Mouse (Mus musculus): Measurements from ENCODE around the gene Phldb2. TPM values are rescaled to one million over a fixed set of nuclear protein-coding genes. Genes with fewer than 3 reads are reported as not detected.

Phldb2 gene
- polyA plus RNA-seq, 1 experiment from 2014 or later = 31.4 TPM

GRCm38 (mm10) chr16:45830096-45830866 is 123.1 kb downstream of the Phldb2 start:
- no peak; the same call in 1 of the 2 replicates for ATAC-seq (ENCODE audit: insufficient read depth, low FRiP score, low read depth)
- no peaks in the 10 kb centered on the region for H3K9me3 ChIP-seq
- no peak overlapping the region for H3K4me3 ChIP-seq (replicated peaks)
- WGBS = 36% methylated on average over 11 of the region's 11 CpGs
- no peak overlapping the region for H3K4me2 ChIP-seq
- H3K27ac ChIP-seq = peak overlapping the region; percentile 57
- 0 out of 2 replicates have a peak, but pooled peaks cover 3% of the 10 kb centered on the region for H3K36me3 ChIP-seq
- H3K27me3 ChIP-seq (replicated peaks) = no peaks in the 10 kb centered on the region
- H3K4me1 ChIP-seq = peaks cover 23% of the 10 kb centered on the region
- no peak overlapping the region for H3K9ac ChIP-seq

DNA sequence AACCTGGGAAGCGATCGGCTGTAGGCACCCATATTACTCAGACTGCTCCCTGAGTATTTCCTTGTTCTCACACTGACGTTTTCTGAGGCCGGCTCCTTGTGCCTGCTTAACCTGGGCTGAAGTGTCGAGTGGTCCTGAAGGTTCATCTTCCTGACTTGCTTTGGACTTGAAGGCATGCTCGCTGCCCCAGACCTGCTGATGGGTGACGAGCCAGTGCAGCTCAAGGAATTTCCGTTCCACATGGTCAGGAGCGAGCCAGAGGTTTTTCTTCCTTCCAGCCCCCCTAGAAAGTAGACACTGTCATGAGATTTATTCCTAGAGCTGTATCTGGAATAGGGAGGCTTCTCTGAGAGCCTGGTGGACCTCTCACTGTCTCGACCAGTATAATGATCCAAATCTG is 128.1 kb downstream of the Phldb2 start:
- Histone ChIP-seq H3K4me2 (no peak overlapping the region), H3K27ac (no peak overlapping the region), H3K9ac (no peak overlapping the region), H3K4me3 (replicated peaks) (no peak overlapping the region), H3K9me3 (no peaks in the 10 kb centered on the region), H3K4me1 (peaks cover 9% of the 10 kb centered on the region; the same call in 1 of the 2 replicates), H3K36me3 (0 out of 2 replicates have a peak, but pooled peaks cover 6% of the 10 kb centered on the region), H3K27me3 (replicated peaks) (no peaks in the 10 kb centered on the region)
- WGBS = 83% methylated on average over 10 of the region's 10 CpGs
- no peak for ATAC-seq (ENCODE audit: insufficient read depth, low FRiP score, low read depth)

- no peak overlapping the region for H3K4me2 ChIP-seq
- 36% methylated on average over 4 of the region's 4 CpGs for WGBS
- 0 out of 2 replicates have a peak, but pooled peaks cover 3% of the 10 kb centered on the region for H3K4me1 ChIP-seq
- no peaks in the 10 kb centered on the region for H3K9me3 ChIP-seq
- H3K27me3 ChIP-seq (replicated peaks) = no peaks in the 10 kb centered on the region
- H3K27ac ChIP-seq = no peak overlapping the region
- H3K36me3 ChIP-seq = 0 out of 2 replicates have a peak, but pooled peaks cover 6% of the 10 kb centered on the region
- no peak overlapping the region for H3K4me3 ChIP-seq (replicated peaks)
- ATAC-seq (ENCODE audit: insufficient read depth, low FRiP score, low read depth) = no peak
- no peak overlapping the region for H3K9ac ChIP-seq
Observed at GRCm38 (mm10) chr16:45824025-45824424, 129.4 kb downstream of the Phldb2 start.

DNA sequence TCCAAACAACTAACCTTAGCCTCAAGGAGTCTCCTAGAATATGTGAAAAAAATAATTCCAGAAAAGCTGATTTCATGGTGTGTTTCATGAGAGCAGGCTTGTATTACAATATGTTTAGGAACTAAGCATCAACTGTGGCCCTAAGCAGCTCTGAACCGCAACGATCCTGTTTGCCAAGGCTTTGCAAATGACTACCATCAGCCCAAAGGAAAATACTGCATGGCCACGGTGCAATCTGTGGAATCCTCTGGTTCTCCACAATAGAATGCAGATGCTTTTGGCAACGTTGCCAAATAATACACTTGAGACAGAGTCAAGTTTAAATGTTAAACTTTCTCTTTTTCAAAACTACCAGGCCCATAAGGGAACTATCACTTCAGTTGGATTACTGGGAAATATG is 133.5 kb downstream of the Phldb2 start:
- 0 out of 2 replicates have a peak, but pooled peaks cover 3% of the 10 kb centered on the region for H3K4me1 ChIP-seq
- ATAC-seq (ENCODE audit: insufficient read depth, low FRiP score, low read depth) = no peak
- H3K9ac ChIP-seq = no peak overlapping the region
- no peaks in the 10 kb centered on the region for H3K36me3 ChIP-seq
- no peak overlapping the region for H3K4me2 ChIP-seq
- 80% methylated on average over 4 of the region's 4 CpGs for WGBS
- no peaks in the 10 kb centered on the region for H3K27me3 ChIP-seq (replicated peaks)
- no peaks in the 10 kb centered on the region for H3K9me3 ChIP-seq
- no peak overlapping the region for H3K4me3 ChIP-seq (replicated peaks)
- H3K27ac ChIP-seq = no peak overlapping the region

DNA sequence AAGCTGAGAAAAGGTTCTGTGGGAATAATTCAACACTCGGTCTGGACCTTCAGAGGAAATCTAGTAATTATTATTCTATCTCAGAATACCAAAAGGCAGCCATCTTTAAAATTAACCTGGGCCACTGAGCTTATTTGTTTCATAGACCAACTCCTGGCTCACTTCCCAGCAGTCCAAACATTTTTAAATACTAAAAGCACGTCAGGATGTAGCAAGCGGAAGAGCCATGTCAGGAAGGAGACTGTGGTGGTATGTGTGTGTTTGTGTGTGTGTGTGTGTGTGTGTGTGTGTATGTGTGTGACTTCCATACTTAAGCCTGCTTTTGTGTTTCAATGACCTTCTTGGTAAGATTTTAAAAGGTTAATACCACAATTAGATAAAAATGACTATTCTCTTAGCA is 135.6 kb downstream of the Phldb2 start:
- 67% methylated on average over 3 of the region's 3 CpGs for WGBS
- no peak overlapping the region for H3K4me2 ChIP-seq
- no peak for ATAC-seq (ENCODE audit: insufficient read depth, low FRiP score, low read depth)

GRCm38 (mm10) chr16:45816670-45817069 is 136.7 kb downstream of the Phldb2 start:
- no peaks in the 10 kb centered on the region for H3K4me1 ChIP-seq

More for the DNA sequence above, 135.6 kb downstream of the Phldb2 start:
- no peaks in the 10 kb centered on the region for H3K27me3 ChIP-seq (replicated peaks)
- no peak overlapping the region for H3K4me3 ChIP-seq (replicated peaks)
- no peak overlapping the region for H3K27ac ChIP-seq
- no peaks in the 10 kb centered on the region for H3K9me3 ChIP-seq
- H3K36me3 ChIP-seq = no peaks in the 10 kb centered on the region
- H3K4me1 ChIP-seq = no peaks in the 10 kb centered on the region
- no peak overlapping the region for H3K9ac ChIP-seq

DNA sequence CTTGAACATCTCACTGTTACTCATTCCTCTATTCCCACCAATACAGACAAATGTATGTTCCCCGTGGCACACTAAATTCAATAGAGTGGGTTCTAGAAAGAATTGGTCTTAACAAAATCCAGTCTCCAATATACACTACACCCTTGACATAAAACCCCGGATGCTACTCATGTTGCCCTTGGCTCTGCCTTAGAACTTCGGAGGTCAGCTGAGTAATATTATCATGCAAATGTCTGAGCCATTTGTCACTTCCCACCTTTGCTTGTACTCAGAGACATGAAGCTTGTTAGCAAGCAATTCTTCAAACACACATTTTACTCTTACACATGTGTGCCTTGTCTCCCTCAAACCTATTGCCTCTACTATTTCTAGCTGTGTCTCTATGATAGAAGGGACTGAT is 138.8 kb downstream of the Phldb2 start:
- Histone ChIP-seq H3K27ac (no peak overlapping the region), H3K9ac (no peak overlapping the region), H3K4me1 (0 out of 2 replicates have a peak, but pooled peaks cover 13% of the 10 kb centered on the region), H3K27me3 (replicated peaks) (no peaks in the 10 kb centered on the region), H3K9me3 (no peaks in the 10 kb centered on the region), H3K4me3 (replicated peaks) (no peak overlapping the region), H3K4me2 (no peak overlapping the region), H3K36me3 (no peaks in the 10 kb centered on the region)
- WGBS = 85% methylated on average over 3 of the region's 3 CpGs
- no peak for ATAC-seq (ENCODE audit: insufficient read depth, low FRiP score, low read depth)

More at GRCm38 (mm10) chr16:45816670-45817069, 136.7 kb downstream of the Phldb2 start:
- no peak overlapping the region for H3K9ac ChIP-seq
- H3K4me2 ChIP-seq = no peak overlapping the region
- no peaks in the 10 kb centered on the region for H3K27me3 ChIP-seq (replicated peaks)
- no peak overlapping the region for H3K27ac ChIP-seq
- no peaks in the 10 kb centered on the region for H3K36me3 ChIP-seq
- no peak for ATAC-seq (ENCODE audit: insufficient read depth, low FRiP score, low read depth)
- no peak overlapping the region for H3K4me3 ChIP-seq (replicated peaks)
- no peaks in the 10 kb centered on the region for H3K9me3 ChIP-seq

GRCm38 (mm10) chr16:45811788-45812187 is 141.6 kb downstream of the Phldb2 start:
- Histone ChIP-seq H3K4me2 (no peak overlapping the region), H3K4me3 (replicated peaks) (no peak overlapping the region), H3K36me3 (peaks cover 9% of the 10 kb centered on the region; the same call in 1 of the 2 replicates), H3K9ac (no peak overlapping the region), H3K27ac (no peak overlapping the region), H3K27me3 (replicated peaks) (no peaks in the 10 kb centered on the region), H3K9me3 (no peaks in the 10 kb centered on the region), H3K4me1 (0 out of 2 replicates have a peak, but pooled peaks cover 13% of the 10 kb centered on the region)
- ATAC-seq (ENCODE audit: insufficient read depth, low FRiP score, low read depth) = no peak

DNA sequence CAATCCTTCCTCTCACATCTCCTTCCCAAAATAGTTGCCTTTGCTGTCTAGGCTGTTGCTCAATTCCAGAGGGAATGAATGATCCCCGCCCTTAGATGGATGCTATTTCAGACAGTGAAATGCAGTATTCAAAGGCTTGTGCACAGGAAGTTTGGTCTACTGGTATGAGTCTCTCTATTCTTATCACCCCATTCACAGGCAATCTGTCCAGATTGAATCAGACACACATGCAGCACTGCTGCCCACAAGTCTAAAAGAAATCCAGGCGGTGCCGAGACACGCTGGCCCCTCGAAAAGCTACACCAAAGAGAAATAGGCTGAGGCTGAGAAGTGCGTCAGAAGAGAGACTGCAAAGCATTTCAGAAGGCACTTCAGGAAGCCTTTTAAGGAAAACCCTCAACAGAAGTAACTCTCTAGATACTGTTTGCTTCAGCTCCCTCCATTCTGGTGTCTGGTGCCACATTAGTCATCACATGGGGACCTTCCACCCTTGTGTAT is 142.5 kb downstream of the Phldb2 start:
- H3K4me1 ChIP-seq = 0 out of 2 replicates have a peak, but pooled peaks cover 13% of the 10 kb centered on the region
- 61% methylated on average over 6 of the region's 6 CpGs for WGBS
- H3K27me3 ChIP-seq (replicated peaks) = no peaks in the 10 kb centered on the region
- no peak overlapping the region for H3K4me2 ChIP-seq
- peaks cover 9% of the 10 kb centered on the region; the same call in 1 of the 2 replicates for H3K36me3 ChIP-seq
- no peak overlapping the region for H3K4me3 ChIP-seq (replicated peaks)
- ATAC-seq (ENCODE audit: insufficient read depth, low FRiP score, low read depth) = 0 out of 2 replicates have a peak, but pooled peaks have one; percentile 27
- peak overlapping the region; percentile 2; the same call in 1 of the 2 replicates for H3K27ac ChIP-seq
- no peak overlapping the region for H3K9ac ChIP-seq
- no peaks in the 10 kb centered on the region for H3K9me3 ChIP-seq

- no peaks in the 10 kb centered on the region for H3K27me3 ChIP-seq (replicated peaks)
- no peaks in the 10 kb centered on the region for H3K9me3 ChIP-seq
- no peak overlapping the region for H3K4me3 ChIP-seq (replicated peaks)
- no peak overlapping the region for H3K9ac ChIP-seq
- peak overlapping the region; percentile 2; the same call in 1 of the 2 replicates for H3K27ac ChIP-seq
- H3K36me3 ChIP-seq = peaks cover 10% of the 10 kb centered on the region
- WGBS = 26% methylated on average over 2 of the region's 2 CpGs
- H3K4me1 ChIP-seq = 0 out of 2 replicates have a peak, but pooled peaks cover 13% of the 10 kb centered on the region
- peak; percentile 60; the same call in 1 of the 2 replicates for ATAC-seq (ENCODE audit: insufficient read depth, low FRiP score, low read depth)
- H3K4me2 ChIP-seq = no peak overlapping the region; the same call in 1 of the 2 replicates
Observed at GRCm38 (mm10) chr16:45810155-45810554, 143.2 kb downstream of the Phldb2 start.

DNA sequence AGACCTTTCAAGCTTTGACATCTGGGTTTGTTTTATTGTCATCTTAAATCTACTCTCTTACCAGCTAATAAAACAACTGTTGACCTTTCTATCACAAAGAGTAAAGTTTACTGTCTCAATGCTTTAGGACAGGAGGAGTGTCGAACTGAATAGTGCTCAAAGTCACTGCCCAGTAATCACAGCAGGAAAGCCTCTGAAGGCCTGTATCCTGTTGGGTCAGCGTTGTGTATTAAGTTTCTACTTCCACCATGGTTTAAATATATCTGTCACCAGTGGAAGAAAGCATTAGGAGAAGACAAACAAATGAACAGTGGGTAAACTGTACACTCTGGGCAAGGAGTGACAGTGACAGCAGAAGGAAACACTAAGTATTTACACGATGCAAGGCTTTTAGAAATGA is 148.7 kb downstream of the Phldb2 start:
- Histone ChIP-seq H3K9me3 (no peaks in the 10 kb centered on the region), H3K4me2 (no peak overlapping the region), H3K27me3 (replicated peaks) (no peaks in the 10 kb centered on the region), H3K27ac (no peak overlapping the region), H3K9ac (no peak overlapping the region), H3K36me3 (peaks cover 13% of the 10 kb centered on the region), H3K4me1 (0 out of 2 replicates have a peak, but pooled peaks cover under 1% of the 10 kb centered on the region), H3K4me3 (replicated peaks) (no peak overlapping the region)
- 57% methylated on average over 3 of the region's 3 CpGs for WGBS
- ATAC-seq (ENCODE audit: insufficient read depth, low FRiP score, low read depth) = no peak

DNA sequence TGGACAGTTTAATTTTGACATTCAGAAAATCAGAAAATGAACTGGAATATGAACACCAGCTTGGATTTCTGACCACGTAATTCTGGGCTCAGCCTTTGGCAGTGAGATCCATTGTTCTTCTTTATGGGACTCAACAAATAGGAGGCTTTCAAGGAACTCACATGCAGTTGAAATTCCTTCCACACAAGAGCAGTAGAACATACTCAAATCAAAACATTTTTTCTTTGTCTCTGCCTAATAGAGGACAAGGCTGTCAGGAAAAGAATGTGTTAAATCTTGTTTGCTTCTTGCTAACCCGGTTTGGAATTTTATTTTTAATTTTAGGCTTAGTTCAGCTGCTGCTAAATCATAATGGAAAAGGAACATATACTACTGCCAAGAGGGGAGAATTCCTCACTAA is 153.0 kb downstream of the Phldb2 start:
- Histone ChIP-seq H3K4me1 (no peaks in the 10 kb centered on the region), H3K27ac (no peak overlapping the region)

More for the DNA sequence above, 153.0 kb downstream of the Phldb2 start:
- H3K27me3 ChIP-seq (replicated peaks) = no peaks in the 10 kb centered on the region
- no peak overlapping the region for H3K4me2 ChIP-seq
- no peak overlapping the region for H3K4me3 ChIP-seq (replicated peaks)
- H3K9ac ChIP-seq = no peak overlapping the region
- H3K36me3 ChIP-seq = peaks cover 4% of the 10 kb centered on the region; the same call in 1 of the 2 replicates
- H3K9me3 ChIP-seq = no peaks in the 10 kb centered on the region
- 44% methylated on average over 2 of the region's 2 CpGs for WGBS
- ATAC-seq (ENCODE audit: insufficient read depth, low FRiP score, low read depth) = no peak
